Mouse (Mus musculus) heart, postnatal 0 days (tissue): ENCODE data around the gene Susd6.

ENCODE experiments used
- CTCF ChIP-seq: IDR thresholded peaks from 2 replicates; pipeline ENCODE4 v1.5.1; 2016; ENCODE audit warnings: antibody characterized with exemption, control low read depth, low read depth
- EP300 ChIP-seq: IDR thresholded peaks from 2 replicates; pipeline ENCODE4 v1.6.1; 2016; ENCODE audit warnings: antibody characterized with exemption, low read depth

GRCm38 (mm10) chr12:80746031-80746813 lies 44.1 kb upstream of the Susd6 start:
- TF ChIP-seq CTCF (no peak), EP300 (no peak)
